Mouse (Mus musculus) megakaryocyte, embryonic 14.5 days (primary cell): ENCODE measurements at regions not wholly inside any gene's neighbourhood (a gene's known extent, or its start where the extent isn't known, plus 50 kb on each side); places are given as distances from the start of the nearest gene placed in this dataset.

Experiments used
- FLI1 ChIP-seq: IDR thresholded peaks from 2 replicates; pipeline ENCODE4 v1.6.1; 2012; ENCODE audit warnings: low read length, inconsistent platforms, mixed read lengths
- GATA1 ChIP-seq: IDR thresholded peaks from 3 replicates; pipeline ENCODE4 v1.6.1; 2012; ENCODE audit warnings: mixed read lengths, low read length, inconsistent platforms, borderline replicate concordance

DNA sequence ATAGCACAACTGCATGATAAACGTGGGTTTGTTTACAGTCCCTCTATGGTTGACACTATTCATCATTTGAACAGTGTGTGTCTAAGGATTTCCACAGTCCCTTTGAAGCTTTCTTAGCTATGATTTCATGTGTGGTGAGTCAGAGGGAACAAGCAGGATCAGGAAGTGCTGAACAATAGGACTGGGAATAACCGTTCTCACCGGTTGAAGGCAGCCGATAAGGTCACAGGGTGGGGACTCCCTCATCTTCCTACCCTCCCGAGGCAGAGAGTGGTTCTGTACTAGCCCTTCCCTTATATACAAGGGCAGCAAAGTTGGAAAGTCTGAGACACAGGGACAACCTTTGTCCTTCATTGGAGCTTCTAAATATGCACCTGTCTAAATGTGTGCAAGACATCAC lies 168.1 kb downstream of the Plk2 start:
- TF ChIP-seq GATA1 (no peak), FLI1 (no peak)
